Mouse (Mus musculus) layer of hippocampus, adult 2 months (tissue): ENCODE data around the gene Gm49380. TPM values are rescaled to one million over a fixed set of nuclear protein-coding genes. Genes with fewer than 3 reads are reported as not detected.

Experiments used
- DNase-seq, 2 experiments: peaks; one replicate each; pipeline ENCODE4 v3.0.0; 2022; ENCODE audit warnings: low spot score in 2 of 2
- H3K27ac ChIP-seq: fragments of 200-600 bp; 2 replicates; pipeline ENCODE4 v1.8.1; 2022
- H3K4me3 ChIP-seq: fragments of 200-600 bp; 2 replicates; pipeline ENCODE4 v1.8.1; 2022; ENCODE audit warnings: mild to moderate bottlenecking
- CTCF ChIP-seq: fragments of 200-600 bp; conservative IDR thresholded peaks from 2 replicates; pipeline ENCODE4 v1.8.1; 2022; ENCODE audit warnings: antibody characterized with exemption, mild to moderate bottlenecking, moderate library complexity
- long read RNA-seq, 2 experiments: library from polyadenylated mRNA; stranded (forward); transcript quantifications; one replicate each; pipeline ENCODE4 v2.0.0; 2021; ENCODE audit warnings: borderline mapping rate in 2 of 2
- total RNA-seq, 2 experiments: library from RNA; stranded (reverse); gene quantifications; 2 replicates each; pipeline ENCODE4 v1.2.3; 2021

Gene Gm49380
- under 1 TPM; 0.27 to 0.38 TPM for total RNA-seq
- long read RNA-seq, experiment 1, partial matches to known transcripts = 0 of 6 reads
- long read RNA-seq, experiment 1, other reads (novel, unspliced or antisense) = 6 of 6 reads
- long read RNA-seq, experiment 2, partial matches to known transcripts = 0 of 2 reads
- long read RNA-seq, experiment 2, other reads (novel, unspliced or antisense) = 2 of 2 reads

- Histone ChIP-seq H3K27ac (peak within 1 kb of the TSS; percentile 76), H3K4me3 (peak within 1 kb of the TSS; percentile 65)
- no peak for TF ChIP-seq CTCF
- DNase-seq = peak; percentile 94 to 98
Measured at GRCm38 (mm10) chr9:44113105-44113789, at the start of gene Gm49380, which contains the start of gene Rnf26. Gene Gm49380, minus strand, starts transcription at chr9:44113500. Gene Rnf26, minus strand, starts transcription at chr9:44113517.

- DNase-seq = no peak
- no peak for TF ChIP-seq CTCF
- H3K27ac ChIP-seq = no peak overlapping the region
Measured at GRCm38 (mm10) chr9:44159886-44160285, 46.6 kb upstream of the Gm49380 start.

GRCm38 (mm10) chr9:44147290-44147689 is 34.0 kb upstream of the Gm49380 start:
- DNase-seq = no peak
- H3K27ac ChIP-seq = no peak overlapping the region
- TF ChIP-seq CTCF = peak; percentile 80
- H3K4me3 ChIP-seq = no peak overlapping the region

More at GRCm38 (mm10) chr9:44159886-44160285, 46.6 kb upstream of the Gm49380 start:
- no peak overlapping the region for H3K4me3 ChIP-seq

GRCm38 (mm10) chr9:44144718-44145060 is 31.4 kb upstream of the Gm49380 start:
- no peak for TF ChIP-seq CTCF
- no peak for DNase-seq
- Histone ChIP-seq H3K4me3 (no peak overlapping the region), H3K27ac (no peak overlapping the region)

- TF ChIP-seq CTCF = peak; percentile 54
- Histone ChIP-seq H3K27ac (peak overlapping the region; percentile 46; the same call in 1 of the 2 replicates), H3K4me3 (no peak overlapping the region)
- DNase-seq = no peak
Measured at GRCm38 (mm10) chr9:44144023-44144717, 30.9 kb upstream of the Gm49380 start.

GRCm38 (mm10) chr9:44143421-44143820 is 30.1 kb upstream of the Gm49380 start:
- no peak for TF ChIP-seq CTCF
- peak overlapping the region; percentile 46; the same call in 1 of the 2 replicates for H3K27ac ChIP-seq
- no peak overlapping the region for H3K4me3 ChIP-seq
- DNase-seq = no peak

GRCm38 (mm10) chr9:44141951-44142350 is 28.7 kb upstream of the Gm49380 start:
- Histone ChIP-seq H3K27ac (peak overlapping the region; percentile 6; the same call in 1 of the 2 replicates), H3K4me3 (no peak overlapping the region)
- no peak for DNase-seq
- TF ChIP-seq CTCF = no peak

GRCm38 (mm10) chr9:44137846-44138245 is 24.5 kb upstream of the Gm49380 start:
- TF ChIP-seq CTCF = no peak
- Histone ChIP-seq H3K27ac (no peak overlapping the region), H3K4me3 (no peak overlapping the region)
- DNase-seq = no peak

- no peak for TF ChIP-seq CTCF
- no peak for DNase-seq
- Histone ChIP-seq H3K27ac (peak overlapping the region; percentile 72; the same call in 1 of the 2 replicates), H3K4me3 (no peak overlapping the region; the same call in 1 of the 2 replicates)
Measured at GRCm38 (mm10) chr9:44135731-44136411, 22.6 kb upstream of the Gm49380 start.

- no peak for TF ChIP-seq CTCF
- Histone ChIP-seq H3K27ac (peak overlapping the region; percentile 72), H3K4me3 (peak overlapping the region; percentile 54)
- DNase-seq = no peak
Measured at GRCm38 (mm10) chr9:44134851-44135730, 21.8 kb upstream of the Gm49380 start.

GRCm38 (mm10) chr9:44134101-44134850 is 21.0 kb upstream of the Gm49380 start, which contains the start of gene Mcam:
Gene Mcam, plus strand, starts transcription at chr9:44134469.
- TF ChIP-seq CTCF = no peak
- Histone ChIP-seq H3K4me3 (peak within 1 kb of the TSS; percentile 54), H3K27ac (peak within 1 kb of the TSS; percentile 72)
- no peak for DNase-seq
